ENCODE assay signal across 27 mouse cellular contexts in the genomic region with DNA sequence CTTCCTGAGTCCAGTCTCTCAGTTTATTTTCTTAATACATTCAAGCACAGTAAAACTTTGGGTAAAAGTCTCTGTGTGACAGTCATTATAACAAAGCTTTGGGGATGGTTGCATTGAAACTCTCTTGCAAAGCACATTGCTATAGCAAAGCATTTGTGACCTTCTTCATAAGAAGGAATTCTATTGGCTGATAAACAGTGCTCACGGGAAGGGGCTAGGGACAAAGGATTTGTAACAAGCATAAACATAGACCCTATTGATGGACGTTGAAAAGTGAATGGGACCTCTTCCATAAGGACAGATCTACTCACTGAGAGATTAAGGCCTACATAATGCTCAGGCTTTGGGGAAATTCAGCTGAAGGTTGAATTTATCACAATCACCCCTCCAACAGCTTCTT.
"Had no signal": no experiment of that assay in that cellular context is flagged by ENCODE, and none has a peak within 500 bp of the region (broad histone marks: within the 10 kb centered on the region; RNA-seq: fewer than 3 reads in every experiment).

No protein-coding gene starts in this region.

- H3K36me3 ChIP-seq: embryonic facial prominence, embryonic 10.5 days; embryonic facial prominence, embryonic 12.5 days; embryonic facial prominence, embryonic 13.5 days; embryonic facial prominence, embryonic 15.5 days; forebrain, embryonic 10.5 days; forebrain, embryonic 12.5 days; forebrain, embryonic 15.5 days had no signal

- H3K9ac ChIP-seq: embryonic facial prominence, embryonic 12.5 days; embryonic facial prominence, embryonic 13.5 days; embryonic facial prominence, embryonic 15.5 days; forebrain, embryonic 12.5 days; forebrain, embryonic 13.5 days; forebrain, embryonic 15.5 days; forebrain, postnatal 0 days had no signal

- H3K27me3 ChIP-seq: embryonic facial prominence, embryonic 12.5 days; embryonic facial prominence, embryonic 13.5 days; embryonic facial prominence, embryonic 15.5 days; forebrain, embryonic 12.5 days; forebrain, embryonic 13.5 days; forebrain, embryonic 15.5 days had no signal

- H3K4me2 ChIP-seq: embryonic facial prominence, embryonic 12.5 days; embryonic facial prominence, embryonic 13.5 days; embryonic facial prominence, embryonic 15.5 days; forebrain, embryonic 12.5 days; forebrain, embryonic 13.5 days; forebrain, embryonic 15.5 days had no signal

- H3K4me3 ChIP-seq: embryonic facial prominence, embryonic 10.5 days; embryonic facial prominence, embryonic 12.5 days; embryonic facial prominence, embryonic 13.5 days; embryonic facial prominence, embryonic 15.5 days; erythroblast, embryonic 14.5 days; forebrain, embryonic 10.5 days; forebrain, embryonic 12.5 days; forebrain, embryonic 13.5 days; forebrain, embryonic 15.5 days; gastrocnemius, adult 2 months had no signal

- ATAC-seq: forebrain, embryonic 13.5 days; forebrain, embryonic 14.5 days; forebrain, embryonic 15.5 days; forebrain, embryonic 16.5 days; forebrain, postnatal 0 days had no signal

- H3K9me3 ChIP-seq: embryonic facial prominence, embryonic 10.5 days; embryonic facial prominence, embryonic 12.5 days; embryonic facial prominence, embryonic 13.5 days; embryonic facial prominence, embryonic 15.5 days; forebrain, embryonic 10.5 days; forebrain, embryonic 12.5 days; forebrain, embryonic 13.5 days; forebrain, embryonic 15.5 days had no signal

- DNase-seq: cerebellum, adult 2 months; cerebellum, adult 8-10 months; cerebellum, adult 9-10 months; cerebellum, adult 9-11 months; cerebellum, postnatal 10 days; cerebellum, postnatal 14 days; cerebellum, postnatal 25 days; cerebellum, postnatal 36 days; embryo, embryonic 11 days; forebrain, postnatal 0 days; gastrocnemius, adult 2 months; gastrocnemius, postnatal 10 days; gastrocnemius, postnatal 14 days; gastrocnemius, postnatal 25 days; gastrocnemius, postnatal 36 days; heart, adult 18-20 months had no signal

- H3K27ac ChIP-seq: embryonic facial prominence, embryonic 10.5 days; embryonic facial prominence, embryonic 12.5 days; embryonic facial prominence, embryonic 13.5 days; embryonic facial prominence, embryonic 15.5 days; forebrain, embryonic 10.5 days; forebrain, embryonic 12.5 days; forebrain, embryonic 13.5 days; forebrain, embryonic 15.5 days; gastrocnemius, adult 2 months had no signal

- H3K4me1 ChIP-seq: embryonic facial prominence, embryonic 10.5 days; embryonic facial prominence, embryonic 12.5 days; embryonic facial prominence, embryonic 13.5 days; embryonic facial prominence, embryonic 15.5 days; forebrain, embryonic 12.5 days; forebrain, embryonic 13.5 days; forebrain, embryonic 15.5 days had no signal
